Mouse (Mus musculus): ENCODE measurements around the gene Gm11114.

Gm11114 gene

GRCm38 (mm10) chr9:85312473-85312872 is at the start of gene Gm11114:
Gene Gm11114 (plus strand): TSS chr9:85312773.
- no peak for DNase-seq (ENCODE audit: low read depth, low spot score)

DNA sequence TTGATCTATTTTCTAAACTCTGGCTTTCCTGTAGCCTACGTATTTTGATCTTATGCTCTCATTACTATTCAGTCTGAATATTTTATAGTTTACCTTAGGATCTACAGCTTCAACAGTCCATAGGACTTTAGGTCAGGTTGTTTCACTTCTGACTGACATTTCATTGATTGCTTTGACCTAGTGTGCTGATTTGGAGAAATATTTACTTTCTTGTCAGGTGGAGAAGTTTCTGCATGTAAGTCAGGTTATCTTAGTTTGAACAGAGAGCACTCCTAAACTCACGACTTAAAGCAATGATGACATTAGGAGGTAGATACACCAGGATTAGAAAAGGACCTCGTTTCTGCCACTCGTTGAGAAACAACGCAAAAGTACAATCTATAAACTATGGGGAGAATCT is 45.7 kb upstream of the Gm11114 start:
- DNase-seq (ENCODE audit: low read depth, low spot score), result no peak

- peak; percentile 35 for DNase-seq (ENCODE audit: low read depth, low spot score)
Measured at GRCm38 (mm10) chr9:85274114-85274513, 38.5 kb upstream of the Gm11114 start.

DNA sequence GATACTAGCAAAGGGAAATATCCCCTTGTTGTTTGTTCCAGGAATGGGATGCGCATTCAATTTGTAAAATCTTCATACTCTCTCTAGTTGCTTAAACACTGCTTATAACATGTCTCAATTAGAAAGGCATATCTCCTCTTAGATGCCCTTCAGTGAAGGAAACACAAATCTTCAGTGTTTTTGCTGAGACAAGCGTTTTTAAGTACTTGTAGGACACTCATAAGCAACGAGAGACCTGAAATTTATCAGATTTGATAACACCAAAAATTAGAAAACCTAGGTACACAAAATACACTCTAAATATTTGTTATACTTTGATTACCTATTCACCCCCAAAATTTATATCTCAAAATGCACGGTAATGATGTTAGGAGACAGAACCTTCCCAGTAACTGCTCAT is 9.7 kb upstream of the Gm11114 start:
- no peak for DNase-seq (ENCODE audit: low read depth, low spot score)

DNA sequence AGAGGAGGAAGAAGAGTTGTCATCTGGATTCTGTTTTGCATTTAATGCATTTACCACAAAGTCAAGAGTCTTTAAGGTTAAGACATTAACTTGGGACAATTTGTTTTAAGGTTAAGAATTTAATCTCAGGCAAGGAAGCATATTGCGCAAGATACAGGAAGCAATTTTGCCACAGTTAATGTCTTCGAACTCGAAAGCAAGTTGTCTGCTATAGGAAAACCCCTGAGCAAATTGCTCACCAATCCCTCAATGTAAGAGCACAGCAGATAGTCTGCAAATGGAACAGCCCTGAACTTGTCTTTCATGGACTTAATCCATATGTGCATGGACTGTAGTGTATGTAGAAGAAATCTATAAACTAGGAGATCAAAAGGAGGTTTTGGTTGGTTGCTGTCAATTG is 9.2 kb upstream of the Gm11114 start:
- DNase-seq (ENCODE audit: low read depth, low spot score), result no peak

DNA sequence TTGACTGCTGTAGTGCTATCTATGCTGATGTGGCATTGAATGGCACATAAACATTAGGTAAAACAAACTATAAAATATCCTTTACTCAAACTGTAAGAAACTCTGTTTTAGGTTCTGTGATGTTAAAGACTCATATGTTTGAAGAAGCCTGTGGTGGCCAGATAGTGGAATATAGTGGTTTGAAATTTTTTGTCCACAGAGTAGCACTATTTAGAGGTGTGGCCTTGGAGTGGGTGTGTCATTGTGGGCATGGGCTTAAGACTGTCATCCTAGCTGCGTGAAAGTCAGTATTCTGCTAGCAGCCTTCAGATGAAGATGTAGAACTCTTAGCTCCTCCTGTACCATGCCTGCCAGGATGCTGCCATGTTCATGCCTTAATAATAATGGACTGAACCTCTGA is 3.5 kb downstream of the Gm11114 start:
- DNase-seq (ENCODE audit: low read depth, low spot score), result no peak

GRCm38 (mm10) chr9:85320167-85320951 is 7.8 kb downstream of the Gm11114 start:
- DNase-seq (ENCODE audit: low read depth, low spot score), result no peak

DNA sequence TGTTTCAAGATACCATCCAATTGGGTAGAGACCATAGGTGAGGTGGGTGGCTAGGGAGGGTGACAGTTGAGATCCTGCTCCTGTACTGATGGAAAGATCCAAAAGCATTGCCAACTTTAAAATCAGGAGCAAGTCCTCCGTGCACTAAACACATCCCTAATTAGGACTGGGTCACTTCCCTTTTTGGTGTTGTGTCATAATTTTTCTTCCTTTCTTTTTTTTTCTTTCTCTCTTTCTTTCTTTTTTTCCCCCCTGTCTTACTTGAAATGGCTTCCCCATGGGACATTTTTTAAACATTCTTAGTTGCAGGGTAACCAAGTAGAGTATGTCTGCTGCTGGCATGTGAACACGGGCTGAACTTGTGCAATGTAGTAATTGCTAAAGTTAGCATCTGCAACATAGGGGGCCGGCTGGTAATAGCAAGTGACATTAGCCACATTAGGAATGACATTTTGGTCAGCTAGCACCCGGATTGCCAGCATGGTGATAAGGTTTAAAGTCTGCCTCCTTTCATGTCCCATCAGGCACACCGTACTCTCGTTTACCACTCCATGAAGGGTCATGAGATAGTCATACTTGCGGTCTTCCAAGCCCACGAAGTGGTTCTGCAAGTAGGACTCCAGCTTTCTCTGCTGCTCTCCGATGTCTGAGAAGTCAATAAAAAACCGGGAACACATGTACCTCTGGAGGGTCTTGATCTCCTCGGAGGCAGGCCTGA is 11.7 kb downstream of the Gm11114 start:
- no peak for DNase-seq (ENCODE audit: low read depth, low spot score)

GRCm38 (mm10) chr9:85325201-85325868 is 12.8 kb downstream of the Gm11114 start:
- DNase-seq (ENCODE audit: low read depth, low spot score), result no peak

- DNase-seq (ENCODE audit: low read depth, low spot score), result no peak
Measured at GRCm38 (mm10) chr9:85326292-85327241, 14.0 kb downstream of the Gm11114 start.

DNA sequence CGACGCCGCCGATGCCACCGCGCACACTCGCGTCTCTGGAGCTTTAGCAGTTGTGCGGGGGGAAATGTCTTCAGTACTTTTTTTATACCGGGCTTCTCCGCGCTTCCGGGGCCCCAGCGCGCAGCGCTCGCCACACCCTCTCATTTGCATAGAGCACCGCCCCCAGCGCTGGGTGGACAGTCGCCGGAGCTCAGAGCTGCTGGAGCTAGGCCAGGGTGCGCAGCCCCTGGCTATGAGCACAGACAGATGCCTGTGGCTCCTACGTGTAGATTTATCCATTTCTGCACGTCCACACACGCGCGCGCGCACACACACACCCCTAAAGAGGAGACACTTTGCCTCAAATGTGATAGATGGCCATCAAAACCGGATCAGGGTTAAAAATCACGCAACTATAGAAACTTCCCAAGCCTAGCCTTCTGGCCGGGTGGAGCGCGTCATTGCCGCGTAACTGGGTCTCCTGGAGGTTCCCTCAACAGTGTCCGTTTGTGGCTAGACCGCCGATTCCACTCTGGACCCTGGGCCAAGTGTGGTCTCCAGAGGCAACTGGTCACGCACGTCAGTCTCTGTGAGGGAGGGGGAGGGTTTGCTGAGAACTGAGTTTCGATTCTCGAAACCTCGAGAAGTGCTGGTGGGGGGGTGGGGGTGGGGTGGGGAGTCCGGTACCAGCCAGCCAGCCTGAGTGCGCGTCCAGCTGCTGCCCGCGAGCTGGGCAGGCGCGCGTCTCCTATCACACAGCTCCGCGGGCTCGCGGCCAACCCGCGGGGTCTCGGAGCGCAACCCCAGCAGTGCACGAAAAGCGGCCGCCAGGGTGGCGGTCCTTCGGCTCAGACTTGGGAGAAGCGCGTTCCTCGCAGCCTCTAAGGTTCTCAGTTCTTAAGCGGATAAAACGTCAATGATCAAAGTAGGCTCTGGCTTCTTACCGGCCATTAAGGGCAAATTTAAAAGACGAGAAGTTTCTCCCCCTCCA is 15.0 kb downstream of the Gm11114 start, which contains the start of gene Tent5a:
Gene Tent5a (minus strand): TSS at position 107 of the 970 bp plus-strand sequence.
- peak; percentile 71 for DNase-seq (ENCODE audit: low read depth, low spot score)

GRCm38 (mm10) chr9:85328259-85328658 is 15.7 kb downstream of the Gm11114 start:
- DNase-seq (ENCODE audit: low read depth, low spot score), result peak; percentile 80

DNA sequence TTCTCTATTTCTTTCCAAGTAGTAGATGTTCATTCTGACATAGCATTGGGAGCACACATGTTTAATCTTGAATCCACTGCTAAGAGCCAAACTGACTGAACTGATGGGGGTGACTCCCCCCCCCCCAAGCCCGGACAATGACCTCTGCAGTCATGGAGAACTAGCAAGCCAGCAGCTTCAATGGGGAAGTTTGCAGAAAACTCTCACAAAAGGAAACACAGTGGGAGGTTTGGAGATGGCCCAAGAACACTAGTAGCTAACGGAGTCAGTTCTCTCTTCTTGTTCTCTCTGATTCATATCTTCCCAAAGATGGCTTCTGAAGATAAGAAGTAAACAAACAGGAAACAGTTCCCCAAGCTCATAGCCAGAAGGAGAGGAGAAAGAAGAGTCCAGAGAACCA is 18.9 kb downstream of the Gm11114 start:
- no peak for DNase-seq (ENCODE audit: low read depth, low spot score)

DNA sequence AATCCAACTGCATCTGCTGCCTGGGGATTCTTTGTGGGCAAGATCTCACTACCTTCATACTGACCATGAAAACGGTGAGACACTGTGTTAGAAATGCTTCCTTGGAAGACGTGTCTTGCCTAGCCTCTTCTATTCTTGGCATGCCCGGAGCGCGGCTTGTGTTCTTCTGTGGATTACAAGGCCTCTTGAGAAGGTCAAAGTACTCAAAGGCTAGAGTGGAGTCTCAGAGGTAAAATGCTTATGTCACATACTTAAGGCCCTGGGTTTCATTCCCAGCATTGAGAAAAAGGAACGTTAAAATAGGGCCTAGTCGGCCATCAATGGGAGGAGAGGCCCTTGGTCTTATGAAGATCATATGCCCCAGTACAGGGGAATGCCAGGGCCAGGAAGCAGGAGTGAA is 23.5 kb downstream of the Gm11114 start:
- DNase-seq (ENCODE audit: low read depth, low spot score), result no peak

- DNase-seq (ENCODE audit: low read depth, low spot score), result no peak
Measured at GRCm38 (mm10) chr9:85340303-85340702, 27.7 kb downstream of the Gm11114 start.

DNA sequence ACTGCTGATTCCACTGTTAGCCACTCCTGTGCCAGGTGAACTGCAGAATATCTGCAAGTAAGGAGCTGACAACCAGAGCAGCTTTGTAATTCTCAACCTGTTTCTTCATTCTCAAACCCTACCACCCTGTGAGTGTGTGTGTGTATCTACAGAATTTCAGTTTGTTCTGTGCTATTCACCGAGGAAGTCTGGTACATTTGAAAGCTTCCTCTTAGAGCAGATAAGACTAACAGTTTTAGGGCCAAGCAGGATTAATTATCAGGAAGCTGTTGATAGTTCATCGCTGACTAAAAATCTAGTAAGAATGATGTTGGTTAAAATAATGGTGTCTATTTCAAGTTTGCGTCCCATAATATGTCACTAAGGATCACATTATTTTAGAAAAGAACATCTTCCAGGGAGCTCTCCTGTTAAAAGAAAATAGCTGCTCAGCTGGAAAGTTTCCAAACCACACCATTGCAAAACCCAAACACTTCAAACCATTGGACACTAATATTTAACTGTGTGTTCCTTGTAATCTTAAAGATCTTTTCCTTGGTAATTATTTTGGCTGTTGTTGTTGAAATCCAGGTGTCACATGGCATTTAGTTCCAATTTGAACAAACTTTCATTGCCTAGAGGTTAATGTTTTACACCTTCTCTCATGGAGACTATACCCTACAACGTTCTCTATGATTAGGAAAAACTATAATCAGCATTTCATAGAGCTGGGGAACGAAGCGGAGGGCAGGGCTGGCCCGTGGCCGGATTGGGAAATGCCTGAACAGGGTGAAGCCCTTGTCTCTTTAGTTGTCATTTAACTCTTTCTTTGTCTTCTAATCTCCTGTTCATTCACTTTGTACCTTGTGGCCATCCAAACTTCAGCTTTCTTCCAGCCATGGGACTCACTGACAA is 30.6 kb downstream of the Gm11114 start:
- DNase-seq (ENCODE audit: low read depth, low spot score), result peak; percentile 54

DNA sequence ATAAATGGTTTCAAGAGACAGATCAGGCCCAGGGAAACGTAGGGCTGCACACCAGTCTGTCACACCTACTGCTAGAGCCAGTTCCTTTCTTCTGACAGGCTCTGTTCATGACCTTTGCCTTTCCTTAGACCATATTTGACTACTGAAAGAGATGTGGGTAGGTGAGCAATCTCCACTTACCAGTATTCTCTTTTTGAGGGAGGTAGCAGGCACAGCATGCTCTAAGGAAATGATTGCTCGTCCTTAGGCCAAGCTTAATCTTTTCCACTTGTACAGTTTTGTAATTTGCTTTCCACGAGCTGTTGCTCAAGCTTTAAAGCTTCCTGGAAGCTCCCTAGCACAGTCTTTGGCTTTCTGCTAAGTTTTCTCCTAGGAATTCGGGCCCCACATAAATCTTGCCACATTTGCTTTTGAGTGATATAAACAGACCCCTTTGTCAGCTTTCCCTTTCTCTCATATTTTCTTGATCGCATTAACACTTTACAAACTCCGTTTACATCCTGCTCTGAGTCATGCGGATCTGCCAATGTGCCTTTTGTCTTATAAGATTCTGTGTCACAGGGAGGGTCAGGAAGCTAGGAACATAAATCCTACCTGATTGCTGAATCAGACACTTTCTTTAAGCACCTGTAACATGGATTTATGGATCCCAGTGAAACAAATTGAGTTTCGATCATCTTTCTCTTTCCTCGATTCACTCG is 35.4 kb downstream of the Gm11114 start:
- no peak for DNase-seq (ENCODE audit: low read depth, low spot score)

DNA sequence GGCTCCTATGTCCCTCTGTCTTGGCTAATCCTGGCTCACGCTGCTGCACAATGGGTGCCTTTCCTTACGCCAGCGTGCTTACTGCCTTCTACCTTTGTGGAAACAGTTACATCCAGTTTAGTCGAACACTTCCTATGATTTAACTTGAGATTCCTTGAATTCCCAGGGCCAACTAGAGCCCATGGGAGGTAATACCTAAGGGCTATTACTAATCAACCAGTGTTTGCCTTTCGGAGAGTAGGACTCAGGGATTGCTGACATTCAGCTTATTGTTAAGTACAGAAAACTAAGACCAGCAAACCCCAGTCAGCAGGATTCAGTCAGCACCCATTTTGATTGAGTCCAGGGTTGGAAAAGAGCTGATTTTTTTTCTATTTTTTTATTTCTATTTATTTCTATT is 43.0 kb downstream of the Gm11114 start:
- no peak for DNase-seq (ENCODE audit: low read depth, low spot score)

Data from 3T3-L1 (cell line).